Mouse (Mus musculus): Measurements from ENCODE around the gene Cttnbp2.

- TF ChIP-seq POLR2A (IDR thresholded peaks at IDR 0.05; ENCODE audit: insufficient read length, low read depth): no peak
- no peak for TF ChIP-seq MAX (IDR thresholded peaks at IDR 0.05; ENCODE audit: low read depth)
- no peak for TF ChIP-seq CEBPB (IDR thresholded peaks at IDR 0.05; ENCODE audit: insufficient read depth, poor library complexity, severe bottlenecking)
- TF ChIP-seq E2F4 (IDR thresholded peaks at IDR 0.05; ENCODE audit: insufficient read depth): no peak
- no peak for TF ChIP-seq POLR2AphosphoS2 (IDR thresholded peaks at IDR 0.05; ENCODE audit: insufficient read length, low read depth)
- no peak for TF ChIP-seq SRF (IDR thresholded peaks at IDR 0.05; ENCODE audit: control insufficient read depth, insufficient read length, low read depth)
- TF ChIP-seq TCF12 (IDR thresholded peaks at IDR 0.05; ENCODE audit: insufficient read depth, poor library complexity, severe bottlenecking): no peak
- TF ChIP-seq USF1 (IDR thresholded peaks at IDR 0.05; ENCODE audit: low read depth): no peak
Observed at GRCm38 (mm10) chr6:18442303-18442702, 72.3 kb downstream of the Cttnbp2 start.

Measured in myocyte (in vitro differentiated cells).